Mouse (Mus musculus) liver, embryonic 13.5 days (tissue): ENCODE measurements at regions not wholly inside any gene's neighbourhood (a gene's known extent, or its start where the extent isn't known, plus 50 kb on each side); places are given as distances from the start of the nearest gene placed in this dataset.
"Not testable (repeated sequence)": the region's sequence is repeated elsewhere in the genome, so short reads cannot be mapped to it uniquely, and the experiment has no call there.

Experiments used
- ATAC-seq: fragments of 200-750 bp; cut with Nextera tagmentation; 2 replicates; pipeline ENCODE4 v1.8.0; 2017; ENCODE audit warnings: low read depth, mild to moderate bottlenecking, moderate number of reproducible peaks, moderate library complexity
- DNase-seq: peaks from one replicate; pipeline ENCODE4 v3.0.0; 2022
- H3K27ac ChIP-seq: fragments of 300-500 bp; sonication (generic); 2 replicates; pipeline ENCODE4 v1.5.1; 2015; ENCODE audit warnings: moderate library complexity, mild to moderate bottlenecking, inconsistent platforms
- H3K27me3 ChIP-seq: fragments of 300-500 bp; sonication (generic); 2 replicates; pipeline ENCODE4 v1.6.1; 2015; ENCODE audit warnings: mild to moderate bottlenecking, inconsistent platforms
- H3K36me3 ChIP-seq: fragments of 300-500 bp; sonication (generic); 2 replicates; pipeline ENCODE4 v1.6.1; 2015; ENCODE audit warnings: mild to moderate bottlenecking, inconsistent platforms
- H3K4me1 ChIP-seq: fragments of 300-500 bp; sonication (generic); replicated peaks from 2 replicates; pipeline ENCODE4 v1.6.1; 2015; ENCODE audit warnings: inconsistent platforms
- H3K4me2 ChIP-seq: fragments of 300-500 bp; sonication (generic); 2 replicates; pipeline ENCODE4 v1.6.1; 2015; ENCODE audit warnings: inconsistent platforms, mild to moderate bottlenecking, moderate library complexity
- H3K4me3 ChIP-seq: fragments of 300-500 bp; sonication (generic); replicated peaks from 2 replicates; pipeline ENCODE4 v1.5.1; 2015; ENCODE audit warnings: mild to moderate bottlenecking, inconsistent platforms
- H3K9ac ChIP-seq: fragments of 300-500 bp; sonication (generic); 2 replicates; pipeline ENCODE4 v1.6.1; 2015; ENCODE audit warnings: mild to moderate bottlenecking, inconsistent platforms
- H3K9me3 ChIP-seq: fragments of 300-500 bp; sonication (generic); replicated peaks from 2 replicates; pipeline ENCODE4 v1.6.1; 2016; ENCODE audit warnings: inconsistent platforms
- WGBS: fragments of 180-500 bp; shearing (Covaris S2); methylation state at CpG from one replicate; pipeline ENCODE4 v1.1.7; 2015; ENCODE audit not compliant: insufficient replicate concordance; 5-methylcytosine and 5-hydroxymethylcytosine counted together

- ATAC-seq, result peak; percentile 70
These were observed 63.2 kb downstream of the Hlx start for GRCm38 (mm10) chr1:184669173-184669572.

GRCm38 (mm10) chr1:184668428-184668827 is 64.0 kb downstream of the Hlx start:
- no peak overlapping the region for H3K4me3 ChIP-seq
- peaks cover 51% of the 10 kb centered on the region for H3K4me1 ChIP-seq
- ATAC-seq, result no peak
- H3K27me3 ChIP-seq, result peaks cover 11% of the 10 kb centered on the region
- no peak overlapping the region for H3K27ac ChIP-seq
- H3K9me3 ChIP-seq, result no peaks in the 10 kb centered on the region
- no peaks in the 10 kb centered on the region for H3K36me3 ChIP-seq
- no peak overlapping the region for H3K9ac ChIP-seq
- H3K4me2 ChIP-seq, result no peak overlapping the region
- WGBS, result 74% methylated on average over 1 of the region's 1 CpGs
- DNase-seq, result no peak

More at GRCm38 (mm10) chr1:184669173-184669572, 63.2 kb downstream of the Hlx start:
- peaks cover 11% of the 10 kb centered on the region for H3K27me3 ChIP-seq
- H3K9me3 ChIP-seq, H3K4me2 ChIP-seq, H3K27ac ChIP-seq, H3K4me3 ChIP-seq, H3K9ac ChIP-seq, H3K36me3 ChIP-seq: not testable (repeated sequence)
- 50% methylated on average over 5 of the region's 5 CpGs for WGBS
- DNase-seq, result peak; percentile 52
- H3K4me1 ChIP-seq, result peaks cover 44% of the 10 kb centered on the region

- H3K4me3 ChIP-seq, result no peak overlapping the region
- no peak overlapping the region for H3K9ac ChIP-seq
- DNase-seq, result no peak
- peaks cover 11% of the 10 kb centered on the region for H3K27me3 ChIP-seq
- H3K36me3 ChIP-seq, result no peaks in the 10 kb centered on the region
- no peak overlapping the region for H3K4me2 ChIP-seq
- peaks cover 54% of the 10 kb centered on the region for H3K4me1 ChIP-seq
- 63% methylated on average over 2 of the region's 2 CpGs for WGBS
- no peak for ATAC-seq
- no peak overlapping the region for H3K27ac ChIP-seq
- H3K9me3 ChIP-seq, result no peaks in the 10 kb centered on the region
These were observed 64.4 kb downstream of the Hlx start for GRCm38 (mm10) chr1:184668022-184668421.

GRCm38 (mm10) chr1:184665243-184665642 is 67.2 kb downstream of the Hlx start:
- WGBS, result 57% methylated on average over 12 of the region's 12 CpGs
- DNase-seq, result no peak
- peak overlapping the region; percentile 62 for H3K27ac ChIP-seq

GRCm38 (mm10) chr1:184664098-184664375 is 68.4 kb downstream of the Hlx start:
- 45% methylated on average over 5 of the region's 5 CpGs for WGBS
- Histone ChIP-seq H3K27me3 (no peaks in the 10 kb centered on the region; the same call in 1 of the 2 replicates), H3K4me1 (peaks cover 44% of the 10 kb centered on the region), H3K4me3 (no peak overlapping the region), H3K9ac (peak overlapping the region; percentile 2; the same call in 1 of the 2 replicates), H3K9me3 (no peaks in the 10 kb centered on the region), H3K36me3 (no peaks in the 10 kb centered on the region), H3K27ac (peak overlapping the region; percentile 43; the same call in 1 of the 2 replicates), H3K4me2 (no peak overlapping the region; the same call in 1 of the 2 replicates)
- no peak; the same call in 1 of the 2 replicates for ATAC-seq
- DNase-seq, result no peak

More at GRCm38 (mm10) chr1:184665243-184665642, 67.2 kb downstream of the Hlx start:
- H3K4me3 ChIP-seq, result no peak overlapping the region
- peak overlapping the region; percentile 41 for H3K4me2 ChIP-seq
- 0 out of 2 replicates have a peak overlapping the region, but pooled peaks have one; percentile 29 for H3K9ac ChIP-seq
- no peaks in the 10 kb centered on the region; the same call in 1 of the 2 replicates for H3K27me3 ChIP-seq
- H3K36me3 ChIP-seq, result no peaks in the 10 kb centered on the region
- peaks cover 51% of the 10 kb centered on the region for H3K4me1 ChIP-seq
- H3K9me3 ChIP-seq, result no peaks in the 10 kb centered on the region
- peak; percentile 79 for ATAC-seq

- WGBS, result 69% methylated on average over 14 of the region's 14 CpGs
- H3K9ac ChIP-seq, result 0 out of 2 replicates have a peak overlapping the region, but pooled peaks have one; percentile 2
- H3K9me3 ChIP-seq, result no peaks in the 10 kb centered on the region
- DNase-seq (no peak), ATAC-seq (no peak)
- peak overlapping the region; percentile 16; the same call in 1 of the 2 replicates for H3K27ac ChIP-seq
- no peaks in the 10 kb centered on the region for H3K36me3 ChIP-seq
- H3K4me3 ChIP-seq, result no peak overlapping the region
- no peak overlapping the region for H3K4me2 ChIP-seq
- peaks cover 46% of the 10 kb centered on the region for H3K4me1 ChIP-seq
- no peaks in the 10 kb centered on the region; the same call in 1 of the 2 replicates for H3K27me3 ChIP-seq
These were observed 68.9 kb downstream of the Hlx start for GRCm38 (mm10) chr1:184663300-184664097.

GRCm38 (mm10) chr1:184650541-184651105 is 81.8 kb downstream of the Hlx start:
- ATAC-seq (no peak), DNase-seq (no peak)
- Histone ChIP-seq H3K27me3 (no peaks in the 10 kb centered on the region), H3K36me3 (no peaks in the 10 kb centered on the region), H3K27ac (peak overlapping the region; percentile 35; the same call in 1 of the 2 replicates), H3K4me2 (no peak overlapping the region), H3K4me1 (peaks cover 47% of the 10 kb centered on the region), H3K9ac (no peak overlapping the region), H3K9me3 (0 out of 2 replicates have a peak, but pooled peaks cover 6% of the 10 kb centered on the region), H3K4me3 (no peak overlapping the region)
- 73% methylated on average over 4 of the region's 4 CpGs for WGBS

GRCm38 (mm10) chr1:184647920-184648540 is 84.4 kb downstream of the Hlx start:
- Histone ChIP-seq H3K27ac (peak overlapping the region; percentile 97), H3K4me1 (peaks cover 69% of the 10 kb centered on the region), H3K36me3 (no peaks in the 10 kb centered on the region), H3K9me3 (0 out of 2 replicates have a peak, but pooled peaks cover 6% of the 10 kb centered on the region), H3K4me2 (no peak overlapping the region), H3K9ac (peak overlapping the region; percentile 31), H3K27me3 (no peaks in the 10 kb centered on the region), H3K4me3 (no peak overlapping the region)
- DNase-seq (peak; percentile 72), ATAC-seq (peak; percentile 75)
- 75% methylated on average over 8 of the region's 8 CpGs for WGBS

GRCm38 (mm10) chr1:184644767-184645598 is 87.4 kb downstream of the Hlx start:
- H3K27me3 ChIP-seq, result no peaks in the 10 kb centered on the region
- H3K36me3 ChIP-seq, result no peaks in the 10 kb centered on the region
- peak; percentile 94 for ATAC-seq
- 13% methylated on average over 9 of the region's 9 CpGs for WGBS
- H3K4me2 ChIP-seq, result peak overlapping the region; percentile 52
- peak overlapping the region; percentile 68 for H3K9ac ChIP-seq
- H3K27ac ChIP-seq, result peak overlapping the region; percentile 97
- peak; percentile 90 for DNase-seq
- 0 out of 2 replicates have a peak, but pooled peaks cover 6% of the 10 kb centered on the region for H3K9me3 ChIP-seq
- H3K4me3 ChIP-seq, result no peak overlapping the region
- peaks cover 62% of the 10 kb centered on the region for H3K4me1 ChIP-seq

GRCm38 (mm10) chr1:184630695-184631475 is 101.5 kb downstream of the Hlx start:
- H3K4me1 ChIP-seq, result peaks cover 42% of the 10 kb centered on the region
- no peaks in the 10 kb centered on the region for H3K9me3 ChIP-seq
- peak; percentile 54 for DNase-seq
- no peak overlapping the region for H3K4me3 ChIP-seq
- H3K9ac ChIP-seq, result peak overlapping the region; percentile 15; the same call in 1 of the 2 replicates
- ATAC-seq, result peak; percentile 76
- peaks cover 9% of the 10 kb centered on the region; the same call in 1 of the 2 replicates for H3K27me3 ChIP-seq
- H3K36me3 ChIP-seq, result no peaks in the 10 kb centered on the region
- WGBS, result 66% methylated on average over 13 of the region's 13 CpGs
- H3K27ac ChIP-seq, result peak overlapping the region; percentile 82
- no peak overlapping the region for H3K4me2 ChIP-seq
